Mouse (Mus musculus) MEL (cell line): ENCODE data around the gene Stat2.

Experiments used
- BHLHE40 ChIP-seq: IDR thresholded peaks from 2 replicates; pipeline ENCODE4 v1.6.1; 2012; ENCODE audit warnings: low read depth, mild to moderate bottlenecking, inconsistent platforms, low read length, improper control_type of control experiment, borderline replicate concordance
- MAZ ChIP-seq: IDR thresholded peaks from 2 replicates; pipeline ENCODE4 v1.6.1; 2012; ENCODE audit warnings: low read depth, mild to moderate bottlenecking, inconsistent platforms, low read length, improper control_type of control experiment
- NELFE ChIP-seq: IDR thresholded peaks from 2 replicates; pipeline ENCODE4 v1.6.1; 2011; ENCODE audit warnings: low read depth, low read length, improper control_type of control experiment
- POLR2A ChIP-seq, 2 experiments: IDR thresholded peaks; 2 replicates each; pipeline ENCODE4 v1.6.1; 2011 to 2012; ENCODE audit warnings: low read length in 2 of 2, mild to moderate bottlenecking in 2 of 2, control low read depth in 1 of 2, improper control_type of control experiment in 1 of 2, low read depth in 1 of 2, moderate library complexity in 1 of 2; ENCODE audit not compliant: control insufficient read depth in 1 of 2, insufficient read depth in 1 of 2, poor library complexity in 1 of 2

GRCm38 (mm10) chr10:128243252-128243651 lies 27.1 kb upstream of the Stat2 start:
- TF ChIP-seq POLR2A (IDR thresholded peaks at IDR 0.05; ENCODE audit: control insufficient read depth in 1 of 2, insufficient read depth in 1 of 2, low read depth in 1 of 2, low read length in 2 of 2, poor library complexity in 1 of 2) (no peak), MAZ (no peak), BHLHE40 (no peak), NELFE (no peak)
